Mouse (Mus musculus): ENCODE measurements around the gene Celsr1. TPM values are rescaled to one million over a fixed set of nuclear protein-coding genes. Genes with fewer than 3 reads are reported as not detected.

Celsr1 gene
- polyA plus RNA-seq, 1 experiment from 2014 or later, result 3.5 TPM

GRCm38 (mm10) chr15:85851656-85852392 is 181.8 kb downstream of the Celsr1 start:
- Histone ChIP-seq H3K9me3 (ENCODE audit: control insufficient read depth, low read length) (no peaks in the 10 kb centered on the region), H3K27ac (replicated peaks; ENCODE audit: low read depth, low read length) (no peak overlapping the region)

More at GRCm38 (mm10) chr15:85851656-85852392, 181.8 kb downstream of the Celsr1 start:
- Histone ChIP-seq H3K4me3 (replicated peaks; ENCODE audit: low read depth, low read length) (no peak overlapping the region), H3K9ac (replicated peaks; ENCODE audit: low read length) (no peak overlapping the region), H3K4me2 (ENCODE audit: low read length) (no peak overlapping the region), H3K36me3 (ENCODE audit: control insufficient read depth, insufficient read depth, low read length) (no peaks in the 10 kb centered on the region), H3K27me3 (ENCODE audit: control insufficient read depth, insufficient read depth, low read length) (no peaks in the 10 kb centered on the region), H3K4me1 (ENCODE audit: control insufficient read depth, insufficient read depth, low read length) (no peaks in the 10 kb centered on the region)
- 84% methylated on average over 12 of the region's 12 CpGs for WGBS
- DNase-seq (no peak), ATAC-seq (ENCODE audit: low FRiP score, low TSS enrichment) (no peak)

Other genes with a start within 250 kb of the Celsr1 start
- 17.9 and 19.4 TPM in 2 replicates for gene Cdpf1, start 222.1 kb downstream of the Celsr1 start, polyA plus RNA-seq (2014; fragmentation: Nextera tagmentation; extraction: Ambion mirVana)
- 0.16 TPM in 1 of 2 replicates, not detected in the other for gene Pkdrej, start 212.0 kb downstream of the Celsr1 start, polyA plus RNA-seq (2014; fragmentation: Nextera tagmentation; extraction: Ambion mirVana)
- 2.8 and 2.9 TPM in 2 replicates for gene Ttc38, start 201.5 kb downstream of the Celsr1 start, polyA plus RNA-seq (2014; fragmentation: Nextera tagmentation; extraction: Ambion mirVana)
- 3.8 and 6.4 TPM in 2 replicates for gene Gtse1, start 174.0 kb downstream of the Celsr1 start, polyA plus RNA-seq (2014; fragmentation: Nextera tagmentation; extraction: Ambion mirVana)
- gene Trmu, start 154.5 kb downstream of the Celsr1 start, polyA plus RNA-seq (2014; fragmentation: Nextera tagmentation; extraction: Ambion mirVana), result 36.2 and 41.5 TPM in 2 replicates
- gene Gramd4, start 23.9 kb upstream of the Celsr1 start, polyA plus RNA-seq (2014; fragmentation: Nextera tagmentation; extraction: Ambion mirVana), result 29.5 and 31.0 TPM in 2 replicates
- gene Cerk, start 152.4 kb upstream of the Celsr1 start, polyA plus RNA-seq (2014; fragmentation: Nextera tagmentation; extraction: Ambion mirVana), result 20.3 and 23.5 TPM in 2 replicates
- 9.3 and 11.9 TPM in 2 replicates for gene Tbc1d22a, start 180.7 kb upstream of the Celsr1 start, polyA plus RNA-seq (2014; fragmentation: Nextera tagmentation; extraction: Ambion mirVana)

All from midbrain, embryonic 14.5 days (tissue).